Mouse (Mus musculus): ENCODE measurements around the gene Trim63. TPM values are rescaled to one million over a fixed set of nuclear protein-coding genes. Genes with fewer than 3 reads are reported as not detected.

Gene Trim63
- polyA plus RNA-seq, 1 experiment from 2014 or later: 0.25 TPM

DNA sequence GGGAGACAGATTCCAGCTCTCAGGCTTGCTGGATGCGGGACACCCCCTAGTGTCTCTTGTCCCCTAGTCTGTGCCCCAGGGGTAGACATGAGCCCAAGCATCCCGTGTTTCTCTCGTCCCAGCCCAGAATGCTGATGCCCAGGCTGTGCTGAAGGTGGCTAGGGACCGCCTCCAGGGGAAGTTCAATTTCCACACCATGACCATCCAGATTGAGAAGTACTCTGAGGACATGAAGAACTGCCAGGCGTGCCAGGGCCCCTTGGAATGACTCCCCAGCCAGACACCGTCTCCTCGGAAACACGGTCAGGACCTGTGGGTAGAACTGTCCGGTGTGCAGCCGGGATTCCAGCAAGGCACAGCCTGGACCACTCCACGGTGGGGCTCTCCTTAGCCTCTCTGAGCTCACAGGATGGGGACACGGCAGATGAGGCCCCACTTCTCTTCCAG is 37.4 kb downstream of the Trim63 start:
- no peak overlapping the region for H3K9ac ChIP-seq (ENCODE audit: low read depth, low read length)
- H3K27ac ChIP-seq (ENCODE audit: low read length): no peak overlapping the region
- no peaks in the 10 kb centered on the region for H3K36me3 ChIP-seq (ENCODE audit: control insufficient read depth, insufficient read depth)
- no peaks in the 10 kb centered on the region for H3K27me3 ChIP-seq (ENCODE audit: control insufficient read depth, insufficient read depth, low read depth, low read length)
- no peak overlapping the region for H3K4me2 ChIP-seq (ENCODE audit: low read depth, low read length)
- no peak for ATAC-seq (ENCODE audit: low read depth)
- WGBS (ENCODE audit: insufficient replicate concordance): 67% methylated on average over 12 of the region's 12 CpGs
- no peak overlapping the region for H3K4me3 ChIP-seq (ENCODE audit: low read depth, low read length)
- no peaks in the 10 kb centered on the region for H3K9me3 ChIP-seq (replicated peaks; ENCODE audit: control insufficient read depth, low read length)
- no peaks in the 10 kb centered on the region for H3K4me1 ChIP-seq (ENCODE audit: control insufficient read depth, low read depth, low read length)

DNA sequence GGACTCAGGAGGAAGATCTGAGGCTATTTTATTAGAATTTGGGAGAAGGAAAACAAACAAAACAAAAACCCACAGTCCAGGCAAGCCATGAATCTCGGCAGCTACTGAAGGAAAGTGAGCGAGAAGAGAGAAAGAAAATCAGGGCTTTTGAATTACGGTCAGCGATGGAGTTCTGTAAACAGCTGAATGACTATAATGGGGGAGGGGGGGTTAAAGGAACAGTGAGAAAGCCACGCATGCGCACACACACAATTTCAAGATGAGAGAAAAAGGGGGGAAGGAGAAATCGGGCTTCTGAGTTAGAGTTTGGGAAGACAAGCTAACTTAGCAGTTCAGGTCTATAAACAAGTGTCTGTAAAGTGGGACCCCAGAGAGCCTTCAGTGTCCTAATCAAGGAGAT is 38.0 kb downstream of the Trim63 start:
- Histone ChIP-seq H3K9ac (ENCODE audit: low read depth, low read length) (no peak overlapping the region), H3K4me1 (ENCODE audit: control insufficient read depth, low read depth, low read length) (0 out of 2 replicates have a peak, but pooled peaks cover 2% of the 10 kb centered on the region), H3K27ac (ENCODE audit: low read length) (no peak overlapping the region), H3K9me3 (replicated peaks; ENCODE audit: control insufficient read depth, low read length) (no peaks in the 10 kb centered on the region), H3K36me3 (ENCODE audit: control insufficient read depth, insufficient read depth) (no peaks in the 10 kb centered on the region), H3K4me2 (ENCODE audit: low read depth, low read length) (no peak overlapping the region), H3K27me3 (ENCODE audit: control insufficient read depth, insufficient read depth, low read depth, low read length) (no peaks in the 10 kb centered on the region), H3K4me3 (ENCODE audit: low read depth, low read length) (no peak overlapping the region)
- WGBS (ENCODE audit: insufficient replicate concordance): 66% methylated on average over 7 of the region's 7 CpGs
- ATAC-seq (ENCODE audit: low read depth): no peak

DNA sequence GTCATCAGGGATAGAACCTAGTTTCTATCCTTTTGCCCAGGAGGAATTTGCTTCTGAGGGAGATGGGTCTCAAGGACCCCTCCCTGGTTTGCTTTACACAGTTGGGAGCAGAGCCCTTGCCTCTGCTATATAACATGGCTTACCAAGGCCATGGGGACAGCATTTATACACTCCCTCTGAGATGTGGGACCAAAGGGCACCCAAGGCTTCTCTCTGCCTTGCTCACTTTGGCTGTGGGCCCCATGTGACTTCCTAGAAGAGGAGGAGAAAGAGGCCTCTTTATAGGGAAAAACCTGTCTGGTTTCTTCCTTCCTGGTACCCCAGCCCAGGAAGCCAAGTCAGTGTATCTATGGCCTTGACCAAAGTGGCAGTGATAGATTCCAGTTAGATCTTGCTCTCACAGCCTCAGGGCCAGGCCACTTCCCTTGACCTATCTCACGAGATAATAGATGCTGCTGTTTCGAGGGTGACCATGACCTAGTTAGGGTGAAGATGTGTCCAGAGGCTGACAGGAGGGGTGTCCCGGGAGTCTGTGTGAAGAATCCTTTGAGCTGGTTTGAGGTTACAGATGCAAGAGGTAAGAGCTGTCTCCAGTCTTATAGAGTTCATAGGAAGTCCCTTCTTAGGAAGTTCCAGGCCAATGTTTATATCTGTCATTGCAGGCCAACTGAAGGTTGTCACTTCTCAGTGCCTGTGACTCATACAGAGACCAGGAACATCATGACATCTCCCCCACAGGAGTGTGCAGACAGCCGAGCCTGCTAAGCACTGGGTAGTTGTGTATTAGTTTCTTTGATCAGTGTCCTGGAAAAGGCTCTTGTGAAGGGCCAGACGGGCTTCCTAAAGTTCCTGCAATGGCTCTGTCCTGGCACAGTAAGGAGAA is 38.8 kb downstream of the Trim63 start:
- Histone ChIP-seq H3K36me3 (ENCODE audit: control insufficient read depth, insufficient read depth) (no peaks in the 10 kb centered on the region), H3K27ac (ENCODE audit: low read length) (no peak overlapping the region), H3K9ac (ENCODE audit: low read depth, low read length) (no peak overlapping the region), H3K27me3 (ENCODE audit: control insufficient read depth, insufficient read depth, low read depth, low read length) (no peaks in the 10 kb centered on the region), H3K4me1 (ENCODE audit: control insufficient read depth, low read depth, low read length) (0 out of 2 replicates have a peak, but pooled peaks cover 2% of the 10 kb centered on the region), H3K9me3 (replicated peaks; ENCODE audit: control insufficient read depth, low read length) (no peaks in the 10 kb centered on the region), H3K4me3 (ENCODE audit: low read depth, low read length) (no peak overlapping the region), H3K4me2 (ENCODE audit: low read depth, low read length) (no peak overlapping the region)
- 34% methylated on average over 5 of the region's 5 CpGs for WGBS (ENCODE audit: insufficient replicate concordance)
- no peak for ATAC-seq (ENCODE audit: low read depth)

DNA sequence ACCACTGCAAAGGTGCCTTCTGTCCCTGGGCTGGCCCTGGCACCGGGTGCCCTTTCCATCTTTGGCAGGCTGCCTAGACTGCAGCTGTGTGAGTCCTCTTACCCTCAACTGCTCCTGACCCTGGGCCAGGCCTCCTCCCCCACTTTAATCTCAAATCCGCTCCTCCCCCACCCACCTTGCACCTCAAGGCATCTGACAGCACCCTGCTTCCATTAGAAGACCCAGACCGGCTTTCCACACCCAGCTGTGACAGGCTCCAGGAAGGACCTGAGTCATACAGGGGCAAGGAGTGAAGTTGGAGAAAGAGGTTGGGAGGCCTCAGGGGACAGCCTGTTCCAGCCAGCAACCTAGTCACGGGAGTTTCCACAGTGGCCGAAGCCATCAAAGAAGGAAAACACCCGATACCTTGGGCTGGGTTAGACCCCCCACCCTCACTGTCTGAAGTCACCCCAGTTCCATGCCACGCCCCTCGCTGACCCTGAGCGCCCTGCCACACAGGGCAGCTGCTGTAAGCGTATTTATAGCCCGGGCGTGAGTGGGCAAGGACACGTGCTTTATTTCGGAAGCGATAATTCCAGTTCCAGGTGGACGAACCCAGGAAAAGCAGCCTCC is 41.0 kb downstream of the Trim63 start:
- no peak overlapping the region for H3K27ac ChIP-seq (ENCODE audit: low read length)
- H3K27me3 ChIP-seq (ENCODE audit: control insufficient read depth, insufficient read depth, low read depth, low read length): no peaks in the 10 kb centered on the region
- no peak overlapping the region for H3K4me3 ChIP-seq (ENCODE audit: low read depth, low read length)
- WGBS (ENCODE audit: insufficient replicate concordance): 54% methylated on average over 16 of the region's 16 CpGs
- no peak overlapping the region for H3K9ac ChIP-seq (ENCODE audit: low read depth, low read length)
- no peaks in the 10 kb centered on the region for H3K9me3 ChIP-seq (replicated peaks; ENCODE audit: control insufficient read depth, low read length)
- H3K36me3 ChIP-seq (ENCODE audit: control insufficient read depth, insufficient read depth): no peaks in the 10 kb centered on the region
- no peak for ATAC-seq (ENCODE audit: low read depth)
- H3K4me1 ChIP-seq (ENCODE audit: control insufficient read depth, low read depth, low read length): 0 out of 2 replicates have a peak, but pooled peaks cover 2% of the 10 kb centered on the region
- H3K4me2 ChIP-seq (ENCODE audit: low read depth, low read length): no peak overlapping the region

DNA sequence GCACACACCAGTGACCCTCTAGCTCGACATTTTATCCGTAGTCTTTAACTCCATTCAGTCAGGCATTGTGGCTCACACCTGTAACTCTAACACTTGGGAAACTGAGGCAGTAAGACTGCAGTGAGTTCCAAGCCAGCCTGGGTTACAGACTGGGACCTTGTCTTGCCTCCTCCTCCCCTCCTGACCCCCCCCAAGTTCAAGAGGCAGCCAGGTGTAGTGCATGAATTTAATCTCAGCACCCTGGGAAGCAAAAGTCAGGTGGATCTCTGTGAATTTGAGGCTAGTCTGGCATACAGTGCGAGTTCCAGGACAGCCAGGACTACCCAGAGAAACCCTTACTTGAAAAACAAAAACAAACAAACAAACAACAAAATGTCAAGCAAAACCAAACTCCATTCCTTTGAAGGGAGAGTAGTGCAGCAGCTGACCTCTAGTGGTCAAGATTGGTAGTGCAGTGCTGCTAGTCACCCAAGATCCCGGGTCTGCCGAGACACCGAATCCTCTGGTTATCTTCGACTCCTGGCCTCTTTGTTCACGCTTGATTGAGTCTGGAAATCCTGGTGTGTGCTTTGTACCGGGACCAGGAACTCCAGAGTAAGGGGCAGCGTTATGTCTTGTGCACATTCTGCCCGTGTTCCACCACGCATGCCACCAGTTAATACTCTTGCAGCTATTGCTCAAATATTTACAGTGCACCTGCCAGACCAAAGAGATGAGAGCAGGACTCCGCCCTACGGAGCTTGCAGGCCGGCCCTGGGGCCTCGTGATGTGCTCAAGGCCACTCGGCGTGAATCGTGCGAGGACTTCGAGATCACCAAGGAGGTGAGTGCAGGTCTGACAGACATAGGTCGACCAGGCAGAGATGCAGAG is 41.9 kb downstream of the Trim63 start:
- Histone ChIP-seq H3K9me3 (replicated peaks; ENCODE audit: control insufficient read depth, low read length) (no peaks in the 10 kb centered on the region), H3K4me1 (ENCODE audit: control insufficient read depth, low read depth, low read length) (0 out of 2 replicates have a peak, but pooled peaks cover 2% of the 10 kb centered on the region), H3K27ac (ENCODE audit: low read length) (no peak overlapping the region), H3K27me3 (ENCODE audit: control insufficient read depth, insufficient read depth, low read depth, low read length) (no peaks in the 10 kb centered on the region), H3K9ac (ENCODE audit: low read depth, low read length) (no peak overlapping the region), H3K4me2 (ENCODE audit: low read depth, low read length) (peak overlapping the region; percentile 32), H3K4me3 (ENCODE audit: low read depth, low read length) (0 out of 2 replicates have a peak overlapping the region, but pooled peaks have one; percentile 18), H3K36me3 (ENCODE audit: control insufficient read depth, insufficient read depth) (no peaks in the 10 kb centered on the region)
- WGBS (ENCODE audit: insufficient replicate concordance): 18% methylated on average over 22 of the region's 22 CpGs
- peak; percentile 80 for ATAC-seq (ENCODE audit: low read depth)

DNA sequence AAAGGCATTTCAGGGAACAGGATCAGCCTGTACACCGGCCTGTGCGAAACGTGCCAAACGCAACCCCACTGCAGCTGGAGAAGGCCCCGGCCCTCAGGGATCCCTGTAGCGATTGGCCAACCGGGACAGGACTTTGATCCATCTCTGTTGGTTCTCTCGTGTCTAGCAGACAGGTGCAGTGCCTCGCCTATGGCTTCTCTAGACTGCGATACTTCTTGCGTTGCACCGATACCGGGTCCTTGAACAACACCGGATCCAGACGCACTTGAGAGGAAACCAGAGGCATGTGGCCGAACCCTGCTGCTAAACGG is 42.5 kb downstream of the Trim63 start:
- H3K4me2 ChIP-seq (ENCODE audit: low read depth, low read length): peak overlapping the region; percentile 32; the same call in 1 of the 2 replicates
- WGBS (ENCODE audit: insufficient replicate concordance): 34% methylated on average over 17 of the region's 17 CpGs
- H3K4me3 ChIP-seq (ENCODE audit: low read depth, low read length): 0 out of 2 replicates have a peak overlapping the region, but pooled peaks have one; percentile 18
- H3K27ac ChIP-seq (ENCODE audit: low read length): no peak overlapping the region
- ATAC-seq (ENCODE audit: low read depth): peak; percentile 68
- no peaks in the 10 kb centered on the region for H3K9me3 ChIP-seq (replicated peaks; ENCODE audit: control insufficient read depth, low read length)
- no peak overlapping the region for H3K9ac ChIP-seq (ENCODE audit: low read depth, low read length)
- H3K4me1 ChIP-seq (ENCODE audit: control insufficient read depth, low read depth, low read length): 0 out of 2 replicates have a peak, but pooled peaks cover 2% of the 10 kb centered on the region
- no peaks in the 10 kb centered on the region for H3K36me3 ChIP-seq (ENCODE audit: control insufficient read depth, insufficient read depth)
- no peaks in the 10 kb centered on the region for H3K27me3 ChIP-seq (ENCODE audit: control insufficient read depth, insufficient read depth, low read depth, low read length)

DNA sequence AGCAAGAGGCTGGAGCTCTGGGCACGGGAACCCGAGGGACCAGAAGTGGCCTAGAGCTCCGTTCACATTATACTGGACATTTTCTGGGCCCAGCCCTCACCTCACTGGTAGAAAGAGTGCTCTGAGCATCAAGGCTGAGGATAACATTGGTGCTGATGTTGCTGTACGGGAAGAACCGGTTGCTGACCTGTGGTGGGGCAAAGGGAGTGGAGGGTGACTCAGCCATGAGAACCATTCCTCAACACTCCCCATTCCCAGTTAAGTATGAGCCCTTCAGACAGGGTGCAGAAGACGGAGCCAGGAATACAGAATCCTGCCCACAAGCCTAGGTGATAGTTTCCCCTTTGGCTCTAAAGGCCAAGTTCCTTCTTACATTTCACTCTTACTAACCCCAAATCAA is 44.7 kb downstream of the Trim63 start:
- Histone ChIP-seq H3K9me3 (replicated peaks; ENCODE audit: control insufficient read depth, low read length) (no peaks in the 10 kb centered on the region), H3K27me3 (ENCODE audit: control insufficient read depth, insufficient read depth, low read depth, low read length) (no peaks in the 10 kb centered on the region; the same call in 1 of the 2 replicates), H3K27ac (ENCODE audit: low read length) (no peak overlapping the region), H3K4me2 (ENCODE audit: low read depth, low read length) (no peak overlapping the region), H3K36me3 (ENCODE audit: control insufficient read depth, insufficient read depth) (no peaks in the 10 kb centered on the region), H3K4me1 (ENCODE audit: control insufficient read depth, low read depth, low read length) (peaks cover 2% of the 10 kb centered on the region; the same call in 1 of the 2 replicates), H3K4me3 (ENCODE audit: low read depth, low read length) (no peak overlapping the region), H3K9ac (ENCODE audit: low read depth, low read length) (no peak overlapping the region)
- no peak for ATAC-seq (ENCODE audit: low read depth)
- WGBS (ENCODE audit: insufficient replicate concordance): 72% methylated on average over 6 of the region's 6 CpGs

DNA sequence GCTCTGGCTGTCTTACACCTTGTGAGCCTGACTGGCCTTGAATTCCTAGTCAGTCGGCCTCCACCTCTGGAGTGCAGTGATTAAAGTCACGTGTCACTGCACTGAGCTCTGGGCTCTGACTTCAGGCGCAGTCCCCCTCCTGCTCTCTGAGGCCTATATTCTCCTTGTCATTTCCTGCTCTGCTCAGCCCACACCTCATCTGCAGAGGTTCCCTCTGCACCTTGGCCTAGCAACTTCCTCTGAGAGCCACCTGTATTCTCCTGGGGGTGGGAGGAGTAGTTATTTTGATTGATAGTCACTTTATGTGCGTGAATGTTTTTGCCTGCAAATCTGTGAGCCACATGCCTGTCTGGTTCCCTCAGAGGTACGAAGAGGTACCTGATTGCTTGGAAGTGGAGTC is 46.3 kb downstream of the Trim63 start:
- H3K36me3 ChIP-seq (ENCODE audit: control insufficient read depth, insufficient read depth): no peaks in the 10 kb centered on the region
- H3K4me1 ChIP-seq (ENCODE audit: control insufficient read depth, low read depth, low read length): peaks cover 2% of the 10 kb centered on the region; the same call in 1 of the 2 replicates
- H3K27me3 ChIP-seq (ENCODE audit: control insufficient read depth, insufficient read depth, low read depth, low read length): no peaks in the 10 kb centered on the region; the same call in 1 of the 2 replicates
- WGBS (ENCODE audit: insufficient replicate concordance): 21% methylated on average over 5 of the region's 5 CpGs
- no peak overlapping the region for H3K9ac ChIP-seq (ENCODE audit: low read depth, low read length)
- no peak for ATAC-seq (ENCODE audit: low read depth)
- H3K4me3 ChIP-seq (ENCODE audit: low read depth, low read length): no peak overlapping the region
- no peak overlapping the region for H3K27ac ChIP-seq (ENCODE audit: low read length)
- no peak overlapping the region for H3K4me2 ChIP-seq (ENCODE audit: low read depth, low read length)
- H3K9me3 ChIP-seq (replicated peaks; ENCODE audit: control insufficient read depth, low read length): no peaks in the 10 kb centered on the region

Data from liver, embryonic 16.5 days (tissue).